Mouse (Mus musculus): ENCODE measurements around the gene Fars2. TPM values are rescaled to one million over a fixed set of nuclear protein-coding genes. Genes with fewer than 3 reads are reported as not detected.

Fars2 gene
- polyA plus RNA-seq, 1 experiment from 2014 or later: 31.7 TPM

DNA sequence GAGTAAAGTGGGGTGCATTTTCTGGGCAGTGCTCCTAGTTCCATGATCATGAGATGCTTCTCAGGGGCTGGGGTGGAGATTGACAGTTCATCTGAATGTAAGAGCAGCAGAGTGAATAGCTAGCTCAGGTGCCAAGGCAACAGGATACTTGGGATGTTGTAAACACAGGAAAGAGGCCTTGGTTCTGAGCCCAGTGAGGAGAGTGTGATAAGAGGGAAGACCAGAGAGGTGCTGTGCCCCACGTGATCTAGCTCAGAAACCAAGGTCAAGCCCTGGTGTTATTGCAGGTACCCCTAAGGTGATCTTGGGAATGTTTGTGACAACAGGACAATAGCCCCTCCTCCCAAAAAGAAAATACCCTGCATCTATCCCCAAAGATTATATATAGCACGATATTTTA, 372.2 kb downstream of the Fars2 start:
- H3K36me3 ChIP-seq (ENCODE audit: control insufficient read depth, insufficient read depth, low read length): no peaks in the 10 kb centered on the region
- H3K4me2 ChIP-seq (ENCODE audit: low read depth, low read length, severe bottlenecking): no peak overlapping the region
- no peak overlapping the region for H3K4me3 ChIP-seq (ENCODE audit: low read depth, low read length)
- H3K27ac ChIP-seq (ENCODE audit: low read depth, low read length): no peak overlapping the region
- 77% methylated on average over 2 of the region's 2 CpGs for WGBS
- H3K9ac ChIP-seq (ENCODE audit: low read length): no peak overlapping the region
- no peak for ATAC-seq (replicated peaks; ENCODE audit: low FRiP score)
- no peaks in the 10 kb centered on the region for H3K9me3 ChIP-seq (ENCODE audit: control insufficient read depth, low read length)
- DNase-seq (ENCODE audit: low spot score): no peak
- no peaks in the 10 kb centered on the region for H3K27me3 ChIP-seq (ENCODE audit: control insufficient read depth, insufficient read depth, low read length)
- no peaks in the 10 kb centered on the region for H3K4me1 ChIP-seq (replicated peaks; ENCODE audit: control insufficient read depth, insufficient read depth, low read length)

DNA sequence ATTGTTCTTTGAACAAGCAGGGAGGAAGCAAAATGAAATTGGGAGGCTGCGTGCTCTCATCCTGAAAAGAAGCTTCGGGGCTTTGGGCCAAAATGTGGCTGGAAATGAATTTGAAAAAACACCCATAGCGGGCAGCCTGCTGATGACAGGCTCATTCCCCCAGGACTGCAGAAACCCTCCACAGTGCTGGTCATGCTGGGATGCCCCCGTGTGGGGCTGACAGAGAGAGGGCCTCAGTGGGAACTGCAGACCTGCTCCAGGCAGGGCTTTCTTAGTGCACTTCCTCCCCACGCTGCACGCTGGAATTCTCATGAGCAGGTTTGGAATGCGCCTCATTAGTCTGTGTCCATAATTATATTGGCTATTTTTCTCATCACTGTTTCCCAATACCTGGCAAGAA, 373.4 kb downstream of the Fars2 start:
- no peak for ATAC-seq (replicated peaks; ENCODE audit: low FRiP score)
- no peak overlapping the region for H3K27ac ChIP-seq (ENCODE audit: low read depth, low read length)
- H3K27me3 ChIP-seq (ENCODE audit: control insufficient read depth, insufficient read depth, low read length): no peaks in the 10 kb centered on the region

DNA sequence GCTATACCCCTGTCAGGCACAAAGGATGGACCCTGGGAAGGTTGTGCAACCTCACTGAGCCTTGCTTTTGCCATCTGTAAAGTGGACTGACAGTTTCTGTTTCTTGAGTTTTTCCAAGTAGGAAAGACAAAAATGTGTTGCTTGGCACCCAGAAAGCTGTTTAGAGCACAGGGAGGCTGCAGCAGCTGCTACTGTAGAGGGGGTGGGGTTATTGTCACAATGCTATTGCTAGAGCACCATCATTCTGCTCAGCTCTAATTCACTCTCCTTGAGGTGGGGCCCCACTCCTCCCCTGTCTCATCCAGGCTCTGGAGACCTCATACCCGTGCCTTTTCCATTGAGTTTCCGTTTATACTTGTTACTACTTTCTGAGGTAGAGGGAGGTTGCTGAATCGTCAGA, 375.2 kb downstream of the Fars2 start:
- no peaks in the 10 kb centered on the region for H3K36me3 ChIP-seq (ENCODE audit: control insufficient read depth, insufficient read depth, low read length)
- H3K4me3 ChIP-seq (ENCODE audit: low read depth, low read length): no peak overlapping the region
- H3K27me3 ChIP-seq (ENCODE audit: control insufficient read depth, insufficient read depth, low read length): no peaks in the 10 kb centered on the region
- H3K9me3 ChIP-seq (ENCODE audit: control insufficient read depth, low read length): no peaks in the 10 kb centered on the region
- WGBS: 81% methylated on average over 3 of the region's 3 CpGs
- ATAC-seq (replicated peaks; ENCODE audit: low FRiP score) (no peak), DNase-seq (ENCODE audit: low spot score) (no peak)
- H3K4me1 ChIP-seq (replicated peaks; ENCODE audit: control insufficient read depth, insufficient read depth, low read length): no peaks in the 10 kb centered on the region
- no peak overlapping the region for H3K4me2 ChIP-seq (ENCODE audit: low read depth, low read length, severe bottlenecking)
- no peak overlapping the region for H3K9ac ChIP-seq (ENCODE audit: low read length)
- no peak overlapping the region for H3K27ac ChIP-seq (ENCODE audit: low read depth, low read length)

More for the DNA sequence above, 373.4 kb downstream of the Fars2 start:
- 71% methylated on average over 7 of the region's 7 CpGs for WGBS
- Histone ChIP-seq H3K4me3 (ENCODE audit: low read depth, low read length) (no peak overlapping the region), H3K4me2 (ENCODE audit: low read depth, low read length, severe bottlenecking) (no peak overlapping the region), H3K4me1 (replicated peaks; ENCODE audit: control insufficient read depth, insufficient read depth, low read length) (no peaks in the 10 kb centered on the region), H3K9me3 (ENCODE audit: control insufficient read depth, low read length) (no peaks in the 10 kb centered on the region), H3K9ac (ENCODE audit: low read length) (no peak overlapping the region), H3K36me3 (ENCODE audit: control insufficient read depth, insufficient read depth, low read length) (no peaks in the 10 kb centered on the region)
- DNase-seq (ENCODE audit: low spot score): no peak

DNA sequence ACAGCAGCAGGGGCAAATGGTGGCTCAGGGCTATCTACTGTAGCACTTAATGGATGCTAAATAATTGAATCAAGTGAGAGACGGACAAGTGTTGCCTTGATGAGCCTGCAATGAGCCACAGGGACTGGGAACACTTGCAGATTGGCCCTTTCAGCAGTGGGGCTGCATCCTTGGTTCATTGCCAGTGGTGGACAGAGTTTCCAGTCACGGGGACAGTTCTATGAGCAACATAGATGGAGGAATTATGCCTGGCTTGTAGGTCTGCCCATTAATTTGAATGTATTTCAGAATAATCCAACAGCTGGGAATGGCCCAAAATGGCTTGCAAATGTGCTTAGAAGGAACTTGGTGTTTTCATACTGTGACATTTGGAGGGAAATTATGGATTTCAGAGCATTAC, 376.1 kb downstream of the Fars2 start:
- no peaks in the 10 kb centered on the region for H3K36me3 ChIP-seq (ENCODE audit: control insufficient read depth, insufficient read depth, low read length)
- 87% methylated on average over 2 of the region's 2 CpGs for WGBS
- no peak overlapping the region for H3K27ac ChIP-seq (ENCODE audit: low read depth, low read length)
- ATAC-seq (replicated peaks; ENCODE audit: low FRiP score) (no peak), DNase-seq (ENCODE audit: low spot score) (no peak)
- H3K4me2 ChIP-seq (ENCODE audit: low read depth, low read length, severe bottlenecking): no peak overlapping the region
- no peak overlapping the region for H3K4me3 ChIP-seq (ENCODE audit: low read depth, low read length)
- no peaks in the 10 kb centered on the region for H3K27me3 ChIP-seq (ENCODE audit: control insufficient read depth, insufficient read depth, low read length)
- H3K9me3 ChIP-seq (ENCODE audit: control insufficient read depth, low read length): no peaks in the 10 kb centered on the region
- H3K9ac ChIP-seq (ENCODE audit: low read length): no peak overlapping the region
- H3K4me1 ChIP-seq (replicated peaks; ENCODE audit: control insufficient read depth, insufficient read depth, low read length): no peaks in the 10 kb centered on the region

DNA sequence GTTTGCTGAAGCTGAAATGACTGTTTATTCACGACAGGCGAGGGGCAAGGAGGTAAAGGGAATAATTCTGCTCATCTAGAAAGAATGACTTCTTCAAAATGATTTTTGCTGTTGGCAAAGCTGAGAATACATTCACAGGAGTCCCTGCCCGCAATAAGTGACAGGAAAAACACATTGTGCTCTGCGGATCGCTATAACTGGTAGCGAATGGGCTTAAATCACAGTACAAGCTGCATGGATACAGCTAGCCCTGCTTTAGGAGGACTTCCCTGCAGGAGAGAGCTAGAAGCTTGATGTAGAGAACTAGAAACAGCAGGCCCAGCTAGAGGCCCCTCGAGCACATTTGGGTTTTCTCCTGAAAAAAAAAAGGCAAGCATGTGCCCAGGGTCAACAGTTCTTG, 376.6 kb downstream of the Fars2 start:
- DNase-seq (ENCODE audit: low spot score) (no peak), ATAC-seq (replicated peaks; ENCODE audit: low FRiP score) (no peak)
- no peaks in the 10 kb centered on the region for H3K36me3 ChIP-seq (ENCODE audit: control insufficient read depth, insufficient read depth, low read length)
- WGBS: 92% methylated on average over 7 of the region's 7 CpGs
- H3K4me1 ChIP-seq (replicated peaks; ENCODE audit: control insufficient read depth, insufficient read depth, low read length): no peaks in the 10 kb centered on the region
- H3K4me2 ChIP-seq (ENCODE audit: low read depth, low read length, severe bottlenecking): no peak overlapping the region
- H3K9ac ChIP-seq (ENCODE audit: low read length): no peak overlapping the region
- H3K4me3 ChIP-seq (ENCODE audit: low read depth, low read length): no peak overlapping the region
- no peaks in the 10 kb centered on the region for H3K9me3 ChIP-seq (ENCODE audit: control insufficient read depth, low read length)
- no peak overlapping the region for H3K27ac ChIP-seq (ENCODE audit: low read depth, low read length)
- no peaks in the 10 kb centered on the region for H3K27me3 ChIP-seq (ENCODE audit: control insufficient read depth, insufficient read depth, low read length)

DNA sequence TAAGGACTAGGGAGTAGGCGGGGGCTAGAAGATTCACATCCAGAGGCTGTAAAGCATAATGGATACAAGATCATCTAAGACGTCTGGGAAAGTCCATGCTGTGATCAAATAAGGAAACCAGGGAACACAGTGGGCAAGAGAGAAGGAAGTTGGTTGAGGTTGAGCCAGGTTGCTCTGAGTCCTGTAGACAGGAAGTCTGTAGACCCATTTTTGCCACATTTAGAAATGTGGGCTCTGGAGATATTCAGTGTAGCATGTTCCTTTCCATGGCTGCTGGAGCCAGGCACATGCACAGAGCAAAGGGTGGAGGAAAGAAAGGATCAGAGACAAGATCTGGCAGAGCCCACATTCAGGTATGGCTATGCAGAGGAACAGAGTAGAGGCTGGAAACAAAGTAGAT, 378.8 kb downstream of the Fars2 start:
- ATAC-seq (replicated peaks; ENCODE audit: low FRiP score) (no peak), DNase-seq (ENCODE audit: low spot score) (no peak)
- Histone ChIP-seq H3K4me2 (ENCODE audit: low read depth, low read length, severe bottlenecking) (no peak overlapping the region), H3K4me1 (replicated peaks; ENCODE audit: control insufficient read depth, insufficient read depth, low read length) (no peaks in the 10 kb centered on the region), H3K27ac (ENCODE audit: low read depth, low read length) (no peak overlapping the region), H3K36me3 (ENCODE audit: control insufficient read depth, insufficient read depth, low read length) (no peaks in the 10 kb centered on the region), H3K27me3 (ENCODE audit: control insufficient read depth, insufficient read depth, low read length) (no peaks in the 10 kb centered on the region), H3K4me3 (ENCODE audit: low read depth, low read length) (no peak overlapping the region), H3K9me3 (ENCODE audit: control insufficient read depth, low read length) (no peaks in the 10 kb centered on the region), H3K9ac (ENCODE audit: low read length) (no peak overlapping the region)
- WGBS: 87% methylated on average over 2 of the region's 2 CpGs

DNA sequence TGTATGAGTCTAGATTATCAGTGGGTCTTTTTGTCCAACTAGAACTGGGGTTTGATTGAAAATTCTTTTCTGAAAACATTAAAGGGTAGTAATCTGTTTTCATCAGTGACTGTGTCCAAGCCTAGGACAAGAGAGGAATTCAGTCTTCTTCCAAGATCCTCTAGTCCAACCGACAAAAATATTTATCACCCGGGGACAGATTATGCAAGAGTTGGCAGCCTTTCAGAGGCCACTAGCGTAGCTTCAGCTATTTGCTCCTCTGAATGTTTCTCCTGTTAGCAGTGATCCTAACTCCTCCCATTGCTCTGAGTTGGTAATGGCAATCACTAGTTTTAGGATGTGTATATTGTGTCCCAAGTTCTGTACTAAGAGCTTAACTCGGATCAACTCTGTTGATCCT, 380.1 kb downstream of the Fars2 start:
- no peak overlapping the region for H3K9ac ChIP-seq (ENCODE audit: low read length)
- H3K4me1 ChIP-seq (replicated peaks; ENCODE audit: control insufficient read depth, insufficient read depth, low read length): no peaks in the 10 kb centered on the region
- no peak for DNase-seq (ENCODE audit: low spot score)
- H3K9me3 ChIP-seq (ENCODE audit: control insufficient read depth, low read length): no peaks in the 10 kb centered on the region
- H3K4me2 ChIP-seq (ENCODE audit: low read depth, low read length, severe bottlenecking): no peak overlapping the region
- H3K36me3 ChIP-seq (ENCODE audit: control insufficient read depth, insufficient read depth, low read length): no peaks in the 10 kb centered on the region
- no peak overlapping the region for H3K4me3 ChIP-seq (ENCODE audit: low read depth, low read length)
- H3K27me3 ChIP-seq (ENCODE audit: control insufficient read depth, insufficient read depth, low read length): no peaks in the 10 kb centered on the region
- ATAC-seq (replicated peaks; ENCODE audit: low FRiP score): no peak
- no peak overlapping the region for H3K27ac ChIP-seq (ENCODE audit: low read depth, low read length)
- 90% methylated on average over 4 of the region's 4 CpGs for WGBS

DNA sequence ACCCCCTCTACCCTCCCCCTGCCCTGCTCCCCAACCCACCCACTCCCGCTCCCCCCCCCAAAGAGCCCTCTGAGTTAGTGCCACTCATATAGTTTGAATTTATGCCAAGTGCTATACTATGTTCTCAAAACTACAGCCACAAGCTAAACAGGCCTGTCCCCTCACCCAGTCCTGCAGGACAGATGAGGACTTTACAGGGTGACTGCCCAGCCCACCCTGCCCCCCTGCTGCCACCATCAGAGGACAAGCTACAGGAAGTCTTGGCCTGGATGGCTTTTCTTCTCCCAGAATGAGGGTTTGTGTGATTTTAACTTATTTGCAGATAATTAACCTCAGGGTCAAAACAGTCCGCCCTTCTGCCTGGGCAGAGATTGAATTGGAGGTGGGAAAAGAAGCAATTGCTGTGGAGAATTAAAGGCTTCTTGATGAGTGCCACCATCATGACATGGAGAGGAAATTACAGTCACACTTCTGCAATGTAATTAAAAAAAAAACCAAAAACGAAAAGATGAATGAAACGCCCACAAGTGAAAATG, 383.2 kb downstream of the Fars2 start:
- Histone ChIP-seq H3K9me3 (ENCODE audit: control insufficient read depth, low read length) (no peaks in the 10 kb centered on the region), H3K4me1 (replicated peaks; ENCODE audit: control insufficient read depth, insufficient read depth, low read length) (no peaks in the 10 kb centered on the region), H3K4me2 (ENCODE audit: low read depth, low read length, severe bottlenecking) (no peak overlapping the region), H3K4me3 (ENCODE audit: low read depth, low read length) (no peak overlapping the region), H3K27ac (ENCODE audit: low read depth, low read length) (no peak overlapping the region), H3K27me3 (ENCODE audit: control insufficient read depth, insufficient read depth, low read length) (no peaks in the 10 kb centered on the region), H3K36me3 (ENCODE audit: control insufficient read depth, insufficient read depth, low read length) (no peaks in the 10 kb centered on the region), H3K9ac (ENCODE audit: low read length) (no peak overlapping the region)
- ATAC-seq (replicated peaks; ENCODE audit: low FRiP score) (no peak), DNase-seq (ENCODE audit: low spot score) (no peak)
- 76% methylated on average over 4 of the region's 4 CpGs for WGBS

DNA sequence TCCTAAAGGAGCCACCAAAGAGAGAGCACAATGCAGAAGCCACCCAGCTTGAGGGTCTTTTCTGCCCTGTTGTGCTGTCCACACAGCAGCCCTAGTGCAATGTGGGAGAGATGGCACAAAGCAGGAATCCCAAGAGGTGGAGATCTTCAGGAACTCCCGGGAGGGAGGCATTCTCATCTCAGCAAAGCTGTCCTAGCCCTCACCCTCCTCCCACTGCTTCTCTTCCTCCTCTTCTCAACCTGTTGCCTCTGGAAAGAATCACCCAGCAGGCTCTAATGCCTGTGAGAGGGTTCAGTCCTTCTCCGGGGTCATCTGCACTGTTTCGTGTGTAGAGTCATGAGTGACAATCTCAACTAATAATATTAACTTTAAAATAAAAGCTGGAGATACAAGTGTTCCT, 386.3 kb downstream of the Fars2 start:
- Histone ChIP-seq H3K36me3 (ENCODE audit: control insufficient read depth, insufficient read depth, low read length) (no peaks in the 10 kb centered on the region), H3K9ac (ENCODE audit: low read length) (no peak overlapping the region), H3K4me3 (ENCODE audit: low read depth, low read length) (no peak overlapping the region), H3K9me3 (ENCODE audit: control insufficient read depth, low read length) (no peaks in the 10 kb centered on the region), H3K4me1 (replicated peaks; ENCODE audit: control insufficient read depth, insufficient read depth, low read length) (no peaks in the 10 kb centered on the region), H3K4me2 (ENCODE audit: low read depth, low read length, severe bottlenecking) (no peak overlapping the region), H3K27ac (ENCODE audit: low read depth, low read length) (no peak overlapping the region), H3K27me3 (ENCODE audit: control insufficient read depth, insufficient read depth, low read length) (no peaks in the 10 kb centered on the region)
- ATAC-seq (replicated peaks; ENCODE audit: low FRiP score) (no peak), DNase-seq (ENCODE audit: low spot score) (no peak)
- WGBS: 88% methylated on average over 3 of the region's 3 CpGs
